25 mouse cellular contexts compared by ENCODE assay signal in the genomic region with DNA sequence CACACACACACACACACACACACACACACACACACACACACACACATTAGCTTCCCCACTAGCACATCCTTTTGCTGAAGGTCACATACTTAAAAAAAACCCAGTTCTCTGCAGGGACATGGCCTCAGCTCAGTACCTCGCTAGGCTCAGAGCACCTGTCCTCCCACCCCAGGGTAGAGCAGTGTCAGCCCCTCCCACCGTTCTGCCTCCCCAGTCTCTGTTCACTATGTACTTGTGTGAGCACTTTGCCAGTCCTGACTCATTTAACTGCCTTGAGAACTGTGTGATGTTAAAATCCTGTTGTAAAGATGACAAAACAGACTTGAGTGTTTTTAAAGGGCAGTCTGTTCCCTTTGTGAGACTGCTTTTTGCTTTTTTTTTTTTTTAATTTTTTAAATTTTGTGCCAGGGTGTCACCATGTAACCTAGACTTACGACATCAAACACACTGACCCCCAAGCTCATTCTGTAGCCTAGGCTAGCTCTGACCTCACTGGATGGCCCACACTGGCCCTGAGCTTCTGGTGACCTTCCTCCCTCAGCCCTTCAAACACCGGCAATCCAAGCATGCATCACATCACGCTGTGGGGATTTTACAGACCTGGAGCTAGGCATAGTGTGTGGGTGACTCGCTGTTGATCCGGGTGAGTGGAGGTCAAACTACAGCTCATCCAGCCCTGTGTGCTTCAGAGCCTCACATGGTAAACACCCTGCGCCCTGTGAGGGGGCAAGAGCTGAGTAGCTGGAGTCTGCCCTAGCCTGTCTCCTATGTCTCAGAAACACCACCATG. TPM values are rescaled to one million over a fixed set of nuclear protein-coding genes. Genes with fewer than 3 reads are reported as not detected.
A peak's percentile ranks its signal among the peaks of the same experiment; 100 is the strongest.
DNase-seq lines count a peak whose midpoint lies in the region; TF ChIP-seq lines count a peak whose summit lies in the region.
"Had no signal": no experiment of that assay in that cellular context is flagged by ENCODE, and none has a peak within 500 bp of the region (broad histone marks: within the 10 kb centered on the region; RNA-seq: fewer than 3 reads in every experiment).

No protein-coding gene starts in this region.

- no peak for DNase-seq in gastrocnemius, adult 2 months
- DNase-seq in gastrocnemius, adult 8-10 months (ENCODE audit: low spot score in 2 of 2) = no peak
- DNase-seq in 3T3-L1 (ENCODE audit: low read depth, low spot score) (peak; percentile 86), NIH3T3 (ENCODE audit: low read depth) (peak; percentile 72)
- peak; percentile 45 for DNase-seq in adrenal gland, postnatal 25 days
- no peak for DNase-seq in cerebellum, adult 18-20 months
- no peak for DNase-seq in embryo, embryonic 9.5 days (ENCODE audit: extremely low spot score)
- DNase-seq: B cell, adult 2 months; cerebellum, postnatal 10 days; forebrain, postnatal 0 days; gastrocnemius, postnatal 36 days; heart, adult 18-20 months; heart, postnatal 36 days; kidney, adult 8-10 months; kidney, postnatal 14 days; liver, embryonic 13.5 days; lung, embryonic 14.5 days; lung, postnatal 14 days; midbrain, embryonic 14.5 days; right cerebral cortex, postnatal 14 days; thymus, postnatal 4 days had no signal

- H3K4me3 ChIP-seq in gastrocnemius, adult 2 months = no peak overlapping the region
- H3K4me3 ChIP-seq: erythroblast, embryonic 14.5 days; hindbrain, embryonic 12.5 days; left cerebral cortex, adult 2 months; limb, embryonic 13.5 days; liver, embryonic 13.5 days had no signal

- intact Hi-C loops in gastrocnemius, adult 2 months (cut with DNase I) = no loop called here

- no peak for TF ChIP-seq CTCF in gastrocnemius, adult 2 months (IDR thresholded peaks at IDR 0.05)

- peak overlapping the region; percentile 48 for H3K27ac ChIP-seq in gastrocnemius, adult 2 months
- H3K27ac ChIP-seq: hindbrain, embryonic 12.5 days; left cerebral cortex, adult 2 months; limb, embryonic 13.5 days; liver, embryonic 13.5 days had no signal

RNA-seq across cellular contexts. Expression of a gene that starts 11.1 kb away (rescaled TPM):
- total RNA-seq in gastrocnemius, adult 2 months (2021) = 100 to 1,000 TPM; 133 to 164 TPM
- 100 to 1,000 TPM; 151 to 195 (median 168) TPM for total RNA-seq in gastrocnemius, adult 8-10 months (2022)
- 22.6 and 28.9 TPM in 2 replicates for total RNA-seq in adrenal gland, postnatal 25 days (2021)

RNA-seq across cellular contexts. Expression of a gene that starts 34.3 kb away (rescaled TPM):
- total RNA-seq in gastrocnemius, adult 2 months (2021) = 100 to 1,000 TPM; 117 to 161 TPM
- 100 to 1,000 TPM; 154 to 242 (median 183) TPM for total RNA-seq in gastrocnemius, adult 8-10 months (2022)
- 92.3 and 112 TPM in 2 replicates for total RNA-seq in adrenal gland, postnatal 25 days (2021)

Comparison
In these comparisons a context has a peak if more than half of its experiments do, and no peak if none do; other contexts are left out.
1. DNase-seq: peak in 3T3-L1 (single experiment), NIH3T3 (single experiment) and adrenal gland, postnatal 25 days (single experiment); none in gastrocnemius, adult 2 months (single experiment), gastrocnemius, adult 8-10 months (0 of 2), cerebellum, adult 18-20 months (0 of 2) and embryo, embryonic 9.5 days (single experiment).